Mouse (Mus musculus) lung, adult 2 months (tissue): ENCODE results near the gene Rnf31. TPM values are rescaled to one million over a fixed set of nuclear protein-coding genes. Genes with fewer than 3 reads are reported as not detected.

ENCODE experiments used
- DNase-seq: peaks from one replicate; pipeline ENCODE4 v3.0.0; 2022
- H3K4me1 ChIP-seq: fragments of 200-500 bp; 2 replicates; pipeline ENCODE4 v1.6.1; 2011; ENCODE audit warnings: low read length; ENCODE audit not compliant: control insufficient read depth, insufficient read depth
- H3K4me3 ChIP-seq: fragments of 200-500 bp; replicated peaks from 2 replicates; pipeline ENCODE3; 2011; ENCODE audit warnings: low read depth, mild to moderate bottlenecking, control low read depth, low read length; ENCODE audit errors: extremely low read depth
- CTCF ChIP-seq: fragments of 200-500 bp; IDR thresholded peaks from 2 replicates; pipeline ENCODE4 v1.5.1; 2011; ENCODE audit warnings: mild to moderate bottlenecking, low read length, control low read depth; ENCODE audit not compliant: insufficient read depth
- POLR2A ChIP-seq: fragments of 200-500 bp; IDR thresholded peaks from 2 replicates; pipeline ENCODE4 v1.6.1; 2011; ENCODE audit warnings: low read depth, mild to moderate bottlenecking, control low read depth, low read length, borderline replicate concordance; ENCODE audit errors: extremely low read depth
- WGBS: fragments of 180-500 bp; shearing (Covaris S2); methylation state at CpG from one replicate; pipeline ENCODE4 v1.1.7; 2018; 5-methylcytosine and 5-hydroxymethylcytosine counted together
- polyA plus RNA-seq: library from polyadenylated mRNA; depleted of rRNA; stranded (reverse); fragments of >200 nt; gene quantifications from 2 replicates; pipeline ENCODE4 v1.2.3, GENCODE M21; 2012

Gene Rnf31
- polyA plus RNA-seq, 1 experiment: 42.8 TPM

GRCm38 (mm10) chr14:55598521-55599390, 7.2 kb downstream of the Rnf31 start:
- peaks cover 4% of the 10 kb centered on the region for H3K4me1 ChIP-seq
- DNase-seq: no peak
- WGBS: 94% methylated on average over 21 of the region's 21 CpGs
- TF ChIP-seq POLR2A: no peak
- no peak for TF ChIP-seq CTCF
- no peak overlapping the region for H3K4me3 ChIP-seq

- DNase-seq: no peak
- 67% methylated on average over 7 of the region's 7 CpGs for WGBS
- Histone ChIP-seq H3K4me3 (peak within 1 kb of the TSS; percentile 78), H3K4me1 (peaks cover 9% of the 10 kb centered on the region)
- TF ChIP-seq POLR2A: no peak
- TF ChIP-seq CTCF: no peak
Measured at GRCm38 (mm10) chr14:55603271-55603632, 11.7 kb downstream of the Rnf31 start, which contains the start of gene Irf9. TSS of gene Irf9 (plus strand) at chr14:55603571.

GRCm38 (mm10) chr14:55603633-55604576, 12.4 kb downstream of the Rnf31 start:
- H3K4me1 ChIP-seq: peaks cover 9% of the 10 kb centered on the region
- WGBS: 4% methylated on average over 19 of the region's 19 CpGs
- H3K4me3 ChIP-seq: peak overlapping the region; percentile 78
- peak; percentile 92 for DNase-seq
- peak; percentile 97 for TF ChIP-seq CTCF
- peak; percentile 55; the same call in 1 of the 2 replicates for TF ChIP-seq POLR2A

- 80% methylated on average over 11 of the region's 11 CpGs for WGBS
- H3K4me1 ChIP-seq: peaks cover 9% of the 10 kb centered on the region
- no peak for DNase-seq
- TF ChIP-seq POLR2A (no peak), CTCF (no peak)
- H3K4me3 ChIP-seq: peak overlapping the region; percentile 78
Measured at GRCm38 (mm10) chr14:55604823-55605222, 13.3 kb downstream of the Rnf31 start.

GRCm38 (mm10) chr14:55605743-55606459, 14.4 kb downstream of the Rnf31 start:
- peaks cover 9% of the 10 kb centered on the region for H3K4me1 ChIP-seq
- 83% methylated on average over 16 of the region's 16 CpGs for WGBS
- no peak for TF ChIP-seq CTCF
- TF ChIP-seq POLR2A: no peak
- no peak overlapping the region for H3K4me3 ChIP-seq
- no peak for DNase-seq

GRCm38 (mm10) chr14:55608339-55608738, 16.8 kb downstream of the Rnf31 start:
- DNase-seq: no peak
- Histone ChIP-seq H3K4me3 (no peak overlapping the region), H3K4me1 (peaks cover 9% of the 10 kb centered on the region)
- TF ChIP-seq POLR2A: no peak
- no peak for TF ChIP-seq CTCF
- 97% methylated on average over 6 of the region's 6 CpGs for WGBS

GRCm38 (mm10) chr14:55613346-55613745, 21.8 kb downstream of the Rnf31 start:
- Histone ChIP-seq H3K4me1 (no peaks in the 10 kb centered on the region), H3K4me3 (no peak overlapping the region)
- TF ChIP-seq CTCF (no peak), POLR2A (no peak)
- DNase-seq: no peak
- 52% methylated on average over 6 of the region's 6 CpGs for WGBS

GRCm38 (mm10) chr14:55614565-55615178, 23.2 kb downstream of the Rnf31 start:
- TF ChIP-seq CTCF (no peak), POLR2A (no peak)
- no peak for DNase-seq
- Histone ChIP-seq H3K4me1 (0 out of 2 replicates have a peak, but pooled peaks cover 2% of the 10 kb centered on the region), H3K4me3 (no peak overlapping the region)
- WGBS: 75% methylated on average over 7 of the region's 7 CpGs
